Mouse (Mus musculus): ENCODE results near the gene Olfr1019.

Gene Olfr1019

DNA sequence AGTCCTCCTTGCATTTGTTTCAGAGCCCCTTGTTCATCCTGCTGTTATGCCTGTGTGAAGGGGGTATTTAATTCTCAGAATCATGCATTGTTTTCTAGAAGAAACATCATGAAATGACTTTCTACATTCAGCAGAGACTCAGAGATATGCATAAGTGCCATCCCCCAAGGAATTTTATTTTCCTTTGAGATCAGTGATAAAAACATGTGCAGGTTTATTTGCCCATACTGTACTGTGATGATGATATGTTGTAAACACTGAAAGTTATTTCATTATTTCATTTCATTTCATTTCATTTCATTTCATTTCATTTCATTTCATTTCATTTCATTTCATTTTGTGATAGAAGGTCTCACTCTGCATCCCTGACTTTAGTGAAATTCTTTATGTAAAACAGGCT, at the start of gene Olfr1019:
TSS of gene Olfr1019 (minus strand) at position 101 of the 400 bp plus-strand sequence.
- DNase-seq (ENCODE audit: low read depth): no peak

GRCm38 (mm10) chr2:85885340-85885739, 40.1 kb upstream of the Olfr1019 start, which contains the start of gene Olfr1023:
Olfr1023 (plus strand) TSS chr2:85885640.
- no peak for DNase-seq (ENCODE audit: low read depth)

DNA sequence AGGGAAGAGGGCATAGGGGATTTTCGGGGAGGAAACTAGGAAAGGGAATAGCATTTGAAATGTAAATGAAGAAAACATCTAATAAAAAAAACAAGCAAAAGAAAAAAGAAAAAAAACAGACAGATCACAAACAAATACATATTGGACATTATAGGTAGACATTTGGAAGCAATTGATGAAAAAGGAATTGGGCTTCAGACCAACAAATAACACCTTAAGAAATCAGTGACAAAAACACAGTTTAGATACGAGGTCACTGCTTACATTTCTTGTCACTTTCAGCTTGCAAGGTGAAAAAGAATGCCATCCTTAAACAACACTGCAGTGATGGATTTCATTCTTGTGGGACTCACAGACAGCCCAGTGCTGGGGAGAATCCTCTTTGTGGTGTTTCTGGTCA, 23.0 kb upstream of the Olfr1019 start, which contains the start of gene Olfr1022:
TSS of gene Olfr1022 (plus strand) at position 301 of the 400 bp plus-strand sequence.
- no peak for DNase-seq (ENCODE audit: low read depth)

- no peak for DNase-seq (ENCODE audit: low read depth)
Measured at GRCm38 (mm10) chr2:85846730-85847129, 1.4 kb upstream of the Olfr1019 start, which contains the start of gene Olfr1020. Olfr1020 (plus strand) TSS chr2:85847030.

DNA sequence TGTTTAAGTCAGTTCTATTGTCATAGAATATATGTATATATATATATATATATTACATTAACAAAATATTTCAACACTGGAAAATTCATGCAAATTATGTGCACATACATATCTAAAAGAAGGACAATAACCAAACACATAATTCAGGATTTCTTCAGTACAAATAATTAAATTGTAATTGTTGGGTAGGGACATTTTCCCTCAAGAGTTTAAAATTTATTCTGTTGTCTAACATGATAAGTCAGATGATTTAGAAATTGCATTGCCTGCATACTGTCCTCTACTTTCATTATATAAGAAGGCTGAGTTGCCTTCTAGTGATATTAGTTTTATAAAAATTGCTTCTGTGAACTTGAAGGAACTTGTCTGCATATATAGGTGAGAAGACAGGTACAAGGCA, 27.1 kb downstream of the Olfr1019 start, which contains the start of gene Olfr1018:
TSS of gene Olfr1018 (plus strand) at position 301 of the 400 bp plus-strand sequence.
- no peak for DNase-seq (ENCODE audit: low read depth)

DNA sequence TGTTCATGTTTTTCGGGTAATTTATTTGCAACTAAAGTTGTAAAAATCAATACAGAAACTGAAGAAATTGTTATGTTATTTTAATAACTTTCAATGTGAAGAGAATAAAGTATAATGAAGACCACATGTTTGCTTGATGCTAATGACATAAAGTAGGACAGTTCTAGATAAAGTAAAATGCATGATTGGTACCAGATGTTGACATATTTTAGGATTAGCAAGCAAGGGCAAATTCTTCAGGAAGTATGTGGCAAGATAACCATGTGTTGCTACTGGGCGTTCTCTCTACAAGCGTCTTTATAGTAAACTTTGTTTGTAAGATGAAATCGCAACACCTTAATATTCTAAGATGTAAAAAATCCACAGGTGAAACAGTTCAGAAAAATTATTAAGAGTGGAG, 40.8 kb downstream of the Olfr1019 start:
- no peak for DNase-seq (ENCODE audit: low read depth)

GRCm38 (mm10) chr2:85802444-85802843, 42.8 kb downstream of the Olfr1019 start, which contains the start of gene Olfr1016:
Olfr1016 (minus strand) TSS chr2:85802544.
- no peak for DNase-seq (ENCODE audit: low read depth)

- DNase-seq (ENCODE audit: low read depth): no peak
Measured at GRCm38 (mm10) chr2:85792331-85792730, 53.0 kb downstream of the Olfr1019 start.
